Mouse (Mus musculus): ENCODE results near the gene Tnpo1.

DNA sequence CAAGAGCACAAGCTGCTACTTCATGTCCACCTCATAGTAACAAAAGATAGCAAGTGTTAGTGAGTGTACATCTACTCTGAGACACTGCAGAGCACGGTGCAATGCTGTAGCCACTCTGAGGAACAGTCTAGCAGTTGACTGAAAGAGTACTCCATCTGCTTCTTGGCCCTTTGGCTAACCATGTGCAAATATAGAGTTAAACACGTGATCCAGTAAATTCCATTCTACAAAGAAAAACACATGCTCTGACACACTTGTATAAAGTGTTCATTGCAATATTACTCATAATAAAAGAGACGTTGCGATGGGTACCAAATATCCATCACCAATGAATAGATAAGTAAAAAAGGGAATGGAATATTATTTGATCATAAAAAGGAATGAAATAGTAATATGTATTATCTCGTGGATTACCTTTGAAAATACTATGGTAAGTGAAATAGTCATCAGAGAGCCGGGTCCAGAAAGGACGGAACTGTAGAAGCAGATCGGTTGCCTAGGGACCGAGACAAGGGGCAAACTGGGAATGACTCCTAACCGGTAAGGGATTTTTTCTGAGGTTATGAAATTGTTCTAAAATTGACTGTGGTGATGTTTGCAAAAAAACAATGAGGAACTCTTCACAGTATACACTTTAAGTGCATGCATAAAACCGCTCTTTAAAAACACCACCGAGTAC lies 112.4 kb downstream of the Tnpo1 start:
- no peak for TF ChIP-seq CTCF (IDR thresholded peaks at IDR 0.05; ENCODE audit: borderline replicate concordance, insufficient read depth, low read length)
- no peak for TF ChIP-seq POLR2A (IDR thresholded peaks at IDR 0.05; ENCODE audit: low read depth, low read length)
